Mouse (Mus musculus) CD4-positive, CD25-positive, alpha-beta regulatory T cell, adult 4 months (primary cell): ENCODE results near the gene Ndufv3. TPM values are rescaled to one million over a fixed set of nuclear protein-coding genes. Genes with fewer than 3 reads are reported as not detected.
A peak's percentile ranks its signal among the peaks of the same experiment; 100 is the strongest.
"Not testable (repeated sequence)": the region's sequence is repeated elsewhere in the genome, so short reads cannot be mapped to it uniquely, and the experiment has no call there.

Experiments
- ATAC-seq: one replicate; pipeline ENCODE4 v1.8.0; 2017
- polyA plus RNA-seq, 2 experiments: library from polyadenylated mRNA; unstranded; fragments of 100-300 nt; shearing (Covaris generic); gene quantifications; one replicate each; pipeline ENCODE4 v1.2.1; 2017

Ndufv3 gene
- polyA plus RNA-seq, 2 experiments from 2014 or later, result 217 to 229 TPM

DNA sequence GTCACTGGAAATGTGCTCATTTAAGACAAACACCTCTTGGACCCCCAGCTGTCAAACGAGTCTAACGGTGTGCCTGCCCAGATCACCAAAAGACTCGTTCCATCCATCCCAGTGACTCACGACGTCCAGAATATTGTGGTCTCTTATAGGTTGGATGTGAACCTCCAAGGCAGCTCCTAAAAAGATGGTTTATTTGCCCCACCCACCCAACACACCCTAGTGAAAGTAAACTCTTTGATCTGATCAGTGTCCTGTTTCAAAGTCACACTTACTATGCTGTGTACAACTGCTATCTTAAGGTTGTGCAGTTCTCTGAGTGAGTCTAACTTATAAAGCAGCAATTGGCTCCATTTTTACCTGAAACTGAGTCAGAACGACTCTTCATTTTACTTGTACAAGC is 7.3 kb upstream of the Ndufv3 start:
- no peak for ATAC-seq

DNA sequence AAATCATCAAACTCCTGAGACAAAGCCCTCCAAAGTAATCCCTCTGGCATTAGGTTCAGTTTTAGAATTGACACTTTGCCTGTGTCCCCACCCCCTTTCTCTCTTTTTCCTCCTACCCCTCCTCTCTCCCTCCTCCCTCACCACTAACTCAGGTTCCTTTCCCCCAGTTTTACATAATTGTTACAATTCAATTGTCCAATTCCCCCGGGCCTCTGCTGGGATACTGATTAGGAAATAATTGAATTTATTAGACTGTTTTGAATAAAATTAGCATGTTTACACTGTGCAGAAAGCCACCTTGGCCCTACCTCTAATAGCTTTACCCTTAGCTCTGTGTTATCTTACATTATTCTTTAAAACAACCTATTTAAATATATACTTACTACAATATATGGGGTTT is 5.2 kb upstream of the Ndufv3 start:
- ATAC-seq, result no peak

DNA sequence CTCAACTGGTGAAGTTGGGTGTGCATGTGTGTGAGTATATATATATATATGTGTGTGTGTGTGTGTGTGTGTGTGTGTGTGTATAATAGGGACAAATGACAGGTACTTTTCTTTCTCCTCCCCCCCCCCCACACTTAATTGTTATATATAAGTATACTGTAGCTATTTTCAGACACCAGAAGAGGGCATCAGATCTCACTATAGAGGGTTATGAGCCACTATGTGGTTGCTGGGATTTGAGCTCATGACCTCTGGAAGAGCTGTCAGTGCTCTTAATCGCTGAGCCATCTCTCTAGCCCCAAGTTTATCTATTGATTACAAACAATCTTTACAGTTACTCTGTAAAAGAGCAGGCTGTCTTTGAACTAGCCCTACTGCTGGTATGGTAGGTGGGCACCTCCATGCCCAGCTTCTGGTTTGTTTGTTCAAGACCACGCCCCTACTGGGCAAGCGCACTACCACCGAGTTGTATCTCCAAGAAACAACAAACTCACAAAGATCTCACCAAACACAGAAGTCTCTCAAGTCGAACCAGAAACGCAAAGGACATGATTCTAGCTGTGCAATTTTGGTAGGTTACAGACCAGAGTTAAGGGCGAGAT is 470 bp upstream of the Ndufv3 start:
- peak; percentile 9 for ATAC-seq

DNA sequence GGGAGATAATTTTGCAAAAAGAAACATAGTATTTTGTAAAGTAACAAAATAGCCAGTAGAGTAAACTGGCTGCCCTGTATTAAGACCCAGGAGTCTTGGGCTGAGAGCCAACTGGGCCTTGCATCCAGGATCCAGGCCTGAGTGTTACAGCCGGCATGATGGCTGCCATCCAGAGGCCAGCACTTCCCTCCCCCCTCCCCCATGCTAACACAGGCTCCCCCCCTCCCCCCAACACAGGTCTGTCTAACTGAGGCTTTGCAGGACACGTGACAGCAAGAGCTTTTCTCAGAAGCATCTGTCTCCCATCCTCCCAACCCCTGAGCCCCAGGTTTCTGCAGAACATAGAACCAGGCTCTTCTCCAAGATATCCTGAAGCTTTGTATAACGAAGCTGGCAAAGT is 980 bp downstream of the Ndufv3 start:
- ATAC-seq, result no peak

DNA sequence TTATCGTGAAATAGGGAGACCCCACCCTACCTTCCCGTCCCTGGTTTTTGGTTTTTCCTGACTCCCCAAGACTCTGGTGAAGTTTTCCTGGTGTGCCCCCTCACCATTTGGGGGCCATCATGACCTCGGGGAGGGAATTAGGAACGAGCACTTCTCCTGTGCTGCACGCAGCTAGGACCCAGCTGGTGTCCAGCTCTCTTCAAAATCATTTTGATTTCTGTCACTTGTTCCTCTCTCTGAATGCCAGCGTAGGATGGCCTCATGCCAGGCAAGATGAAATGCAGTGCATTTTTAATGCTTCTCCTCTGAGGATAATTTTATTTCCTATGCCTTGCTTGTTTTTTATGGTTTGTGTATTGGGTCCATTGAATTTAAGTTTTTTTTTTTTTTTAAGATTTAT is 2.0 kb downstream of the Ndufv3 start:
- no peak for ATAC-seq

DNA sequence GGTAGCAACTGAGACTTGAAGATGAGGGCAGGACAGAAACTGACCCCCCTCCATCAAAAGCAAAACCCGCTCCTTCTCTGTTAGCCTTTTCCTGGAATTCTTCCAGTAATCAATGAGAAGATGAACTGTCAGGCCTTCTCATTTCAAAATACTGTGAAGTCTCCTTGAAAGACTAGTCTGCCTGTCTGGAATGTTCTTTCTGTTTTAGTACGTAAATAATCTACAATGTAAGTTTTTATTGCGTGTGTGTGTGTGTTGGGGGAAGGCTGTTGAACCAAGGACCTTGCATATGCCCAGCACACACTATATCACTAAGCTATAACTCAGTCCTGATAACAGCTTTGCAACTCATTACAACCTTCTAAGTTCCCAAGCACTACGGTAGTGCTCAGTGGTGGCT is 5.2 kb downstream of the Ndufv3 start:
- ATAC-seq, result no peak

DNA sequence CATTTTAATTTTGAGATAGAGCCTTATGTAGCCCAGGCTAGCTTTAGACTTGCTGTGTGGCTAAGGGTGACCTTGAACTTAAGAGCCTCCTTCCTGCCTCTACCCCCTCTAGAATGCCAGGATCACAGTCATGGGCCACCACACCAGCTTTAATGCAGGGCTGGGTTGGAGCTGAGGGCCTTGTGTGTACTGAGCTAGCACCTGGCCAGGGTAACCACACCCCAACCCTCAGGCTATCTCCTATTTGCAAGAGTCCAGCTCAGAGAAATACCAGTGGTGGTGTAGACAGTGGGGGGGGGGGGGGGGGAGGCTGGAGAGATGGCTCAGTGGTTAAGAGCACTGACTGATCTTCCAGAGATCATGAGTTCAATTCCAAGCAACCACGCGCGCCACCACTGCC is 5.9 kb downstream of the Ndufv3 start:
- no peak for ATAC-seq

DNA sequence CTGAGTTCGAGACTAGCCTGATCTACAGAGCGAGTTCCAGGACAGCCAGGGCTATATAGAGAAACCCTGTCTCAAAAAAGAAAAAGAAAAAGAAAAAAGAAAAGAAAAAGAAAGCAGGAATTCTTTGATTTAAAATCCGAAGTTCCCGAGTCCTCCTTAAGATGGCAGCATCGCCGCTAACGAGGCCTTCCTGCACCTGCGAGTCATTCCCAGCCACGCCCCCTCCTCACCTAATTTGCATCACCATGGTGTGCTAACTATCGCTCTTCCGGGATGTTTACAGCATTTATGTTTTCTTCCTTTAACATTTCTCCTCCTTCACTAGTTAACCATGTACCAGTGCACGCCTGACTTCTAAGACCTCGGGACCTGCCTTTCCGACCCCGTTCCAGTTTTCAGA is 9.4 kb downstream of the Ndufv3 start:
- ATAC-seq, result peak; percentile 41

DNA sequence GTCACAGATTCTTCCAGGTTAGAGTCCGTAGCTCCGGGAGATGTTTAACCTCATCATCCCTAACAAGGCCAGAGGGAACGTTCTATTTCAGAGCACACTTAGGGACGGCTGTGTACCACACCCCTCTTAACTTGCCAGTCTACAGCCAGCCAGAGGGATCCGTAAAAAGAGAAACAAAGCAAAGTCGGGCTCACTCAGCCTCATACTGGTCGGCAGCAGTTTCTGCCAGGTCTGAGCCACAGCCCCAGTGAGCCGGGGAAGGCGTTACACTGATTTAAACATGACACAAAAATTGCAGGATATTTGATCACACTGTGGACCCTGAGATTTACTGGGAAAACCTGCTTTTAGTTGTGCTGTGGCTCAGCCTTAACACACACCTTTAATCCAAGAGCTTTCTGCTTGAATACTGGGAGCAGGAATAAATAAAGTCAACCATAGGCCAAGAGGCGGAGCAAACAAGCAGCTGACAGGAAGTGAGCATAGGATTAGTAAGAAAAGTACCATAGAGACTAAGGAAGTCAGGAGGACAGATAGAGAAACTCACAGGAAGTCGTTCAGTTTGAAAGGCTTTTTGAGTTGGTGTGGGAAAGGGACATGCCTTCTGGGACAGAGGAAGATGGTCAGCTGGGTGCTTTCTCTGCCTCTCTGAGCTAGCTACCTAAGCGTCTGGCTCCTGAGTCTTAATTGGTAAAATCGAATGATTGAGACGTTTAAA is 11.7 kb downstream of the Ndufv3 start:
- ATAC-seq, result no peak

DNA sequence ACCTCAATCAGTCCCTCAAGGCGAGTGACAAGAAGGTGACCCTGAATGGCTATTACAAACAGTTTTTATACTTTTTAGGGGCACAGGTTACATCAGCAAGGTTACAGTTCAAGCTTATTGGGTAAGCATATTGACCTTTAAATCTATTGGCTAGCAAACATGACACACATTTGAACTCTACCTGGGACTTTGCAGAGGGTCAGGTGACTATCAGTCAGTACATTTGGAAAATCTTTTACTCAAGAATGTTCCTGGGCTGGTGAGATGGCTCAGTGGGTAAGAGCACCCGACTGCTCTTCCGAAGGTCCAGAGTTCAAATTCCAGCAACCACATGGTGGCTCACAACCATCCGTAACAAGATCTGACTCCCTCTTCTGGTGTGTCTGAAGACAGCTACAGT is 12.4 kb downstream of the Ndufv3 start:
- not testable (repeated sequence) for ATAC-seq

DNA sequence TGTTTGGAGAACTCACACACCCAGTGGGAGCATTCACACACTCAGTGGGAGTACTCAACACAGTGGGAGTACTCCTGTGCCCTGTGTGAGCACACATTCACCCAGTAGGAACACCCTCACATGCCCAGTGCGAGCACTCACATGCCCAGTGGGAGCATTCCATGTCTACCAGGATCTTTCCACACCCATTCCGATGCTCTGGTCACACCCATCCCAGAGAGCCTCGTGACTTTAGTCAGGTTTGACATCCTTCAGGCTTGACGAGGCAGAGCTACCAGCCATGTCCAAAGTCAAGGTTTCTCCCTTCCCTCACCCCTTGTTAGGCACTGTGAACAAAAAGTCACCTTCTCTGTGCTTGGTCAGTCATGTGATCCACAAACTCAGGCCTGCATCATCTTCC is 15.4 kb downstream of the Ndufv3 start:
- no peak for ATAC-seq

DNA sequence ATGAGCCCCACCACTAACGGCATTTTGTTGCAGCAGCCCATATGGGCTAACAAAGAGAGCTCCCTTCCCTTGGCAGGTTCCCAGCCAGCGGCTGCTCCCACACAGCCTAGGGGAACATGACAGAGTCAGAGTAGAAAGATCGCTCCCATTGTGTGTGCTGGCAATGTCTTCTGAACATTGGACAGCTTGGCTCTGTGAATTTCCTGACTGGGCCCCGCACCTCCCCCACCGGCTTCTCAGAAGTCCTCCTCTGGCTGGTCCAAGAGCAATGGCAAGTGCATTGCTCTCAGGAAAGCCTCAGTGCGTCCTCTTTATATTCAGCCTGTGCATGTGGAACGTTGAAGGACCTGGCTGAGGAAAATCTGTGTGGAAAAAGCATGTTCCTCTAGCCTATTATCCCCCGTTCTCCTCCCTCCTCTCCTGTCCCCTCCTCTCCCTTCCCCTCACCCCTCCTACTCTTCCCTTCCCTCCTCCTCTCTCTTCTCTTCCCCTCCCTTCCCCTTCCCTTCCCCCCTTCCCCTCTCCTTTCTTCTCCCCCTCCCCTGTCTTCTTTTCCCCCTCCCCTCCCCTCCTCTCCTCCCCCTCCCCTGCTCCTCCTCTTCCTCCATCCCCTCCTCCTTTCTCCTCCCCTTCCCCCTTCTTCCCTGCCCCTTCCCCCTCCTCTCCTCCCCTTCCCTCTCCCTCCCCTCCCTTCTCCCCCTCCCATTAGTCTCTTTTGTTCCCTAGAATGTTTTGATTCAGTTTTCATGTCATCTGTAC is 16.1 kb downstream of the Ndufv3 start:
- ATAC-seq, result no peak

DNA sequence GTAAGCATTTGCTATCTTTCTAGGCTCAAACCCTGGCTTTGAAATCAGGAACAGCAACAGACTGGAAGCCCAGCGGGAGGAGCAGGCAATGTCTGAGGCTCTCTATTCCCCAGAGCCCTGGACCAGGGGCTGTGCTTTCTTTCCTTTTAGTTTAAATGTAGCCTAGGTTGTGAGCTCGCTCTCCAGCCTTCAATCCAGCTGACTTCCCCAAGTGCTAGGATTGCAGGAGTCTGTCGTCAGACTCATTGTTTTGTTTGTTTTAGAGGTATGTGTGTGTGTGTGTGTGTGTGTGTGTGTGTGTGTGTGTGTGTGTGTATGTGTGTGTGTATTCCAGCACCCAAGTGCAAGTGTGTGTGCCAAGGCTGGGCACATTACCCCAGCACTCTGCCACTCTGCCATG is 20.2 kb downstream of the Ndufv3 start:
- no peak for ATAC-seq

DNA sequence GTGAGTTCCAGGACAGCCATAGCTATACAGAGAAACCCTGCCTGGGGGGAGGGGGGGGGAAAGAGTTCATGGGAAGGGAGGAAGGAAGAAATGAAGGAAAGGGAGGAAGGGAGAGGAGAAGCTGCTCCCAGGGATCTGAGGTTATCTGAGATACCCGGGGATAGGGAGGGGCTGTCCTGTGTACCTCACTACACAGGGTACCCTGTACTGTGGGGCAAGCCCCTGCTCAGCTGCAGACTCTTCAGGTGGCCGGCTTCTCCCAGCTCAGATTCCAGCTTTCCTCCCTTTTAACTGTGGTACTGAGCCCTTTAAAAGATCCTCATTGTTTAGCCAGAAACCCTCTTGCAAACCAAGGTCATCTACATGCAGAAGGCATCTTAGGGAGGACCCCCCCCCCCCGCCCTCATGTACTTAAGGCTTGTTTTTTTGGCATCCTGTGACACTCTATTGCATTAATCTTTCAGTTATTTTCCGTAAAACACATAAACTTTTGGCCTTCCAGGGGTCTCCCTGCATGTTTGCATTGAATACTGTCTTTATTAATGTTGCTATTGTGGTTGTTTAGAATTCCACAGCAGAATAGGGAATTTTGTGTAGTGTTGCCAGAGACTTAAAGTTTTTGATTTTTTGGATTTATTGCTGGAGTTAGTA is 21.0 kb downstream of the Ndufv3 start:
- no peak for ATAC-seq

DNA sequence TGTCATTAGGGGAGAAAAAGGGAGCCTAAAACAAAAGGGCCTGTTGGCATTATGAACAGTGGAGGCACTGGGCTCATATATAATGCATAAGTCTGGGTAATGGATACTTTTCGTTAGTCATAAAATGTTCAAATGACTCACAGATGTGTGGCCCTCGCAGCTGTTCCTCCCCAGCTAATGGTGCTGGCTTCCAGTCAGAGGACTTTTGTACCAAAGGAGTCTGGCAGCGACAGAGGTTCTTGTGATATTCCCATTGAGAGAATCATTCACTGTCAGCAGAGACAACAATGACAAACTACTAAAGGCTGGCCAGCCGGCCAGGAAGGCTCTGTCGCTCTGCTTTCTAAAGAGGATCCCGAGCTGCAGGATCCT is 21.5 kb downstream of the Ndufv3 start:
- ATAC-seq, result no peak

DNA sequence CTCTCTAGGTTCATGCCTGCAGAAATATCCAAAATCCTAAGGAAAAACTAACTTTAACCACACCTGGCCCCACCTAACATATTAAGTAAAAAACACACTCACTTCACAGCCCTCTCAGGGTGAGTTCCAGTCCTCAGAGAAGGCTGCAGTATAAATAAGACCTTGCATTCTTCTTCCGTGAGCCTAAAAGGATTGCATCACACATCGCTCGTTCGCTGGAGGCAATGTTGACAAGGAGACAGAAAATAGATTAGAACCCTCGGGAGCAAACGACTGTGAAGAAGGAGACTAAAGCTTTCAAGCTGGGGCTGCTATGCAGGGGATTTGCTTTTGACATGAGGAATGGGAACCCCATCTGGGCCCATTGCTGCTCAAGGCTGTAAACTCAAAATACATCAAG is 23.7 kb downstream of the Ndufv3 start:
- ATAC-seq, result no peak

DNA sequence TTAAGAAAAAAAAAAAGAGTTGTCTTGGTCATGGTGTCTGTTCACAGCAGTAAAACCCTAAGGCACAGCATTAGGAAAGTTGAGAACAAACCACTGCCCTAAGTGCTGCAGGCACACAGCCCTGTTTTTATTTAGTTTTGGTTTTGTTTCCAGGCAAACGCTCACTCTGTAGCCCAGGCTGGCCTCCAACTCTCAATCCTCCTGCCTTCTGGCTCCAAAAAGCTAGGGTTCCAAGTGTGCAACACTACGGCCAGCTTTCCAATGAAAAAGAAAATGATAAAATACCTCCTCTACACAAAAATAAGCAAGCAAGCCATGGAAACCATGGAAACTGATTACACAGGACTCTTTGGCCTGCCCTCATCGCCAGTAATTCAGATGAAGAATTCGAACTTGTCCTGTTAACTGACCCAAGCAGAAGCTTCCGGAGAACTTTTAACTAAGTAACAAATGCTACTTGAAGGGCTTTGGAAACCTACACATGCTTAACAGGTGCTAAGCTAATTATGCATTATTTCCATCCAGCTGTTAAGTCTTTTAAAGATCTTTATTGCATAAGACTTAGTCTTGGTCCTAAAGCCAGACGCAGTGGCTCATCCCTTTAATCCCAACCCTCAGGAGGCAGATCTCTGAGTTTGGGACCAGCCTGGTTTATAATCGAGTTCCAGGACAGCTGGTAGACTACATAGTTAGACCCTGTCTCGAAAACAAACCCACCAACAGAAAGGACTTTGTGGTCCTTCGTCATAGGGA is 26.7 kb downstream of the Ndufv3 start:
- no peak for ATAC-seq

DNA sequence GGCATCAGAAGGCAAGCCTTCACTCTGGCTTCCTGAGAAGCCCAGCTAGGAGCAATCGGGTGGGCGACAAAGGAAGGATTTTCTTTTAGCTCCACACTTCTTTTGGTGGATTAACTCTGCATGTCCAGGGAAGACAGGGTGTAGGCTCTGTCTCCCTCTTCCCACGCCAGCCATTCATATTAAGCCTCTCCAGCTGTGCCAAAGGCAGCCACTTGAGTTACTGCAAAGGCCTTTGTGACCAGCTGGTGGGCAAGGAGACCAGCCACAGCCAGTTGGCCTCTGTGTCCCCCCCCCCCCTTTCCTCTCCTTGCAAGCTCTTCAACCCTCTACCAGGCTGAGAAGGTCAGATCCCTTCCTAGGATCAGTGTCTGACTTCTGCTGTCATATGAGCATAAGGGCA is 28.1 kb downstream of the Ndufv3 start:
- ATAC-seq, result no peak

DNA sequence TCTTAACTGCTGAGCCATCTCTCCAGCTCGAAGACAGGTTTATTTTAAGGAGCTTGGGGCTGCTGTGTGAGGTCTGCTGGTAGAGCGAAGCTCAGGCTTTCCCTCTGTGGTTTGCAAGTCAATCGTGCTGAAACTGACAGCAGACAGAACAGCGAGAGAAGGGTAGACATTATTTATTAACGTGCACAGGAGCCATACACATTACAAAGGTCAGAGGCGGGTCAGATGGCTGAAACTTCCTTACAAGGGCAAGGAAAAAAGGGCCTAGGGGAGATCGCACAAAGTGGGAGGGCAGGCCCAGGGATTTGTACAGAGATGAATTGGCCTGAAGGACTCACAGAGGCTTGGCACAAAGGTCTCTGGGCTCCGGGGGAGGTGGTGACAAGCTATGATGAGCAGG is 29.5 kb downstream of the Ndufv3 start:
- ATAC-seq, result no peak

DNA sequence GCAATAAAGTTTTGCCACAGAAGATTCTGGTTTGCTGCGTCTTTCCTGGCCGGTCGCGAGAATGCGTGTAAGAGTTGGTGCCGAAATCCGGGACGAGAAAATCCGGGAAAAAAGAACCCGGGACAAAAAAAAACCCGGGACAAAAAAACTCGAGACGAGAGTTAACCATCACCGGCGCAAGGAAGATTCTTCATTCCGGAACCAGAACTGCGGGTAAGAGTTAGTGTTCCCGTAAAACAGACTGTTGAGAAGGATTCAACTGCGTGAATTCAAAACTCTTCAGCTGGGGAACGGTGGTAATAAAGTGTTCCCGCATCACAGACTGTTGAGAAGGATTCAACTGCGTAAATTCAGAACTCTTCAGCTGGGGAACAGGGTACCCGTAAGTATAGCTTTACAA is 32.7 kb downstream of the Ndufv3 start:
- not testable (repeated sequence) for ATAC-seq

DNA sequence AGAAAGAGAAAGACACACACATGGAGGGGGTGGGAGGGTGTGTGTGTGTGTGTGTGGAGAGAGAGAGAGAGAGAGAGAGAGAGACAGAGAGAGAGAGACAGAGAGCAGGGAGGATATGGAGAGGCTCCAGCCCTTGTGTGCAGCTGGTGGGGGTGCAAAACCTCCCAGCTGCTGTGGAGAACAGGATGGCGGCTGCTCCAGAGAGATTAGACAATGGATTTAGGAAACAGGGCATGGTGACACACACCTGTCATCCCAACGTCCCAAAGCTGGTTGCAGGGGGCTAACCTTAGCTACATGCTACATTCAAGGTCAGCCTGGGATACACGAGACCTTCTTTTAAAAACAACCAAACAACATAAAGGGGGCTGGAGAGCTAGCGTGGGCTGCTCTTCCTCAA is 36.3 kb downstream of the Ndufv3 start:
- ATAC-seq, result no peak

DNA sequence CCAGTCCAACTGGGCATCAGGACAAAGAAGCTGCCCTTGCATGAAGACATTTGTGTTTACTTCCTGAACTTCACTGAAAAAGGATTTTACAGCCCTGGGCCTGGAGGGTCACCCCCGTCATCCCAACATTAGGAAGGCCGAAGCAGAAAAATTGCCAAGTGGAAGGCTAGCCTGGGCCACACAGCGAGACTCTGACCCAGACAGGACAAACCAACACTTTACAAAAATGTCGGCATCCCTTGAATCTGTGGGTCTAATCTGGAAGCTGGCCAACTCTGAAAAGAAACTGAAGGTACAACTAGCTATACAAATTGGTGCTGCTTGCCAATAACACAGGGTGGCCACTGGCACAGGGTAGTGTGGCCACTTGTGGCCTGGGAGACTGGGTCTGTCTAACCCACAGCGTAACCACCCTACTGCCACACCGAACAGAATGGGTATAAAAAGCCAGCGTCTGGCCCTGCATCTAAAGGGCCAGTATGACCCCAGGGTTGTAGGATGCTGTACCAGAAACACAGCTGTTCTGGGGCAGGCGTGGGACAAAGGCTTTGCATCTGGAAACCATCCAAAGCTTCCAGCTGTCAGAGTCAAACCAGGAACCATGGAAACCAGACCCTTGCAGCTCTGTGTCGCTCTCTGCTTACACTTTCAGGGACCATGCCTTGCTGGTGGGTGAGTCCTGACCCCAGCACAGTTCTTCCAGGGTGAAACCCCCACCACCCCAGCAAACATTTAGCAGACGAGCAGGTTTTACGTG is 37.4 kb downstream of the Ndufv3 start:
- no peak for ATAC-seq
